ENCODE assay signal across 16 mouse cellular contexts in genomic region chr3:122684832-122685231, GRCm38 (mm10). TPM values are rescaled to one million over a fixed set of nuclear protein-coding genes. Genes with fewer than 3 reads are reported as not detected.
A peak's percentile ranks its signal among the peaks of the same experiment; 100 is the strongest.
DNase-seq lines count a peak whose midpoint lies in the region; ATAC-seq and TF ChIP-seq lines count a peak whose summit lies in the region.
"Had no signal": no experiment of that assay in that cellular context is flagged by ENCODE, and none has a peak within 500 bp of the region (broad histone marks: within the 10 kb centered on the region; RNA-seq: fewer than 3 reads in every experiment).

No protein-coding gene starts in this region.

- no peaks in the 10 kb centered on the region for H3K36me3 ChIP-seq in heart, embryonic 13.5 days
- H3K36me3 ChIP-seq in heart, embryonic 11.5 days (ENCODE audit: control insufficient read depth, insufficient read depth, low read length), result no peaks in the 10 kb centered on the region
- H3K36me3 ChIP-seq in liver, adult 2 months (ENCODE audit: control insufficient read depth, insufficient read depth, low read length), result no peaks in the 10 kb centered on the region
- no peaks in the 10 kb centered on the region for H3K36me3 ChIP-seq in liver, postnatal 0 days (replicated peaks; ENCODE audit: insufficient read depth, low read length)
- H3K36me3 ChIP-seq: embryonic facial prominence, embryonic 15.5 days; limb, embryonic 10.5 days; liver, embryonic 13.5 days; midbrain, embryonic 10.5 days had no signal

- TF ChIP-seq POLR2A in liver, adult 2 months (IDR thresholded peaks at IDR 0.05; ENCODE audit: extremely low read depth, insufficient read depth, low read length), result no peak

- no peaks in the 10 kb centered on the region for H3K27me3 ChIP-seq in heart, embryonic 13.5 days (replicated peaks)
- H3K27me3 ChIP-seq in heart, embryonic 11.5 days (ENCODE audit: control insufficient read depth, insufficient read depth, low read length), result no peaks in the 10 kb centered on the region
- H3K27me3 ChIP-seq in liver, adult 2 months (ENCODE audit: control insufficient read depth, insufficient read depth, low read length), result no peaks in the 10 kb centered on the region
- H3K27me3 ChIP-seq in liver, postnatal 0 days (ENCODE audit: insufficient read depth, low read length), result no peaks in the 10 kb centered on the region
- H3K27me3 ChIP-seq: embryonic facial prominence, embryonic 15.5 days; liver, embryonic 13.5 days had no signal

- no peak overlapping the region for H3K4me2 ChIP-seq in heart, embryonic 13.5 days
- no peak overlapping the region for H3K4me2 ChIP-seq in heart, embryonic 11.5 days
- H3K4me2 ChIP-seq in liver, postnatal 0 days (ENCODE audit: low read depth, low read length), result no peak overlapping the region
- H3K4me2 ChIP-seq: embryonic facial prominence, embryonic 15.5 days; hindbrain, embryonic 14.5 days; liver, embryonic 13.5 days had no signal

- no peak overlapping the region for H3K9ac ChIP-seq in heart, embryonic 13.5 days
- H3K9ac ChIP-seq in heart, embryonic 11.5 days (ENCODE audit: low read depth, low read length), result no peak overlapping the region
- H3K9ac ChIP-seq in liver, adult 2 months (ENCODE audit: low read depth, low read length), result no peak overlapping the region
- no peak overlapping the region for H3K9ac ChIP-seq in liver, postnatal 0 days (replicated peaks)
- H3K9ac ChIP-seq: embryonic facial prominence, embryonic 15.5 days; hindbrain, embryonic 14.5 days; liver, embryonic 13.5 days had no signal

- WGBS in heart, embryonic 13.5 days, result 56% methylated on average over 7 of the region's 7 CpGs
- WGBS in heart, embryonic 11.5 days (ENCODE audit: insufficient replicate concordance), result 67% methylated on average over 7 of the region's 7 CpGs
- WGBS in liver, adult 2 months, result 61% methylated on average over 7 of the region's 7 CpGs
- 76% methylated on average over 7 of the region's 7 CpGs for WGBS in liver, postnatal 0 days (ENCODE audit: insufficient replicate concordance)

- no peak overlapping the region for H3K4me3 ChIP-seq in heart, embryonic 13.5 days
- H3K4me3 ChIP-seq in heart, embryonic 11.5 days (ENCODE audit: low read depth, low read length), result no peak overlapping the region
- H3K4me3 ChIP-seq in liver, adult 2 months (ENCODE audit: insufficient read depth, low read depth, low read length), result no peak overlapping the region
- no peak overlapping the region for H3K4me3 ChIP-seq in liver, postnatal 0 days (ENCODE audit: low read depth, low read length)
- H3K4me3 ChIP-seq: embryonic facial prominence, embryonic 15.5 days; limb, embryonic 10.5 days; liver, embryonic 13.5 days; midbrain, embryonic 10.5 days had no signal

- no peaks in the 10 kb centered on the region for H3K79me2 ChIP-seq in liver, adult 2 months (ENCODE audit: control insufficient read depth, insufficient read depth, low read length)

- H3K27ac ChIP-seq in heart, embryonic 13.5 days (replicated peaks), result peak overlapping the region; percentile 45
- H3K27ac ChIP-seq in heart, embryonic 11.5 days (ENCODE audit: low read depth, low read length), result no peak overlapping the region
- no peak overlapping the region for H3K27ac ChIP-seq in liver, adult 2 months (replicated peaks; ENCODE audit: insufficient read depth, low read depth, low read length)
- H3K27ac ChIP-seq in liver, postnatal 0 days (ENCODE audit: low read depth), result no peak overlapping the region
- H3K27ac ChIP-seq: embryonic facial prominence, embryonic 15.5 days; hindbrain, embryonic 14.5 days; limb, embryonic 10.5 days; liver, embryonic 13.5 days; midbrain, embryonic 10.5 days had no signal

- no peak for TF ChIP-seq EP300 in liver, postnatal 0 days (IDR thresholded peaks at IDR 0.05; ENCODE audit: low read depth)

- no peak for ATAC-seq in heart, embryonic 13.5 days (ENCODE audit: extremely low read depth, insufficient number of reproducible peaks, low FRiP score, low TSS enrichment)
- no peak for ATAC-seq in heart, embryonic 11.5 days (replicated peaks; ENCODE audit: insufficient number of reproducible peaks, low FRiP score, low TSS enrichment)
- ATAC-seq in liver, postnatal 0 days, result no peak

- peak; percentile 45 for DNase-seq in liver, adult 2 months (ENCODE audit: extremely low read depth, low read depth, low spot score)
- DNase-seq in liver, postnatal 0 days, result no peak
- DNase-seq in NIH3T3 (ENCODE audit: low read depth), result peak; percentile 71
- peak; percentile 7 for DNase-seq in lung, postnatal 36 days
- no peak for DNase-seq in layer of hippocampus, adult 9-10 months (ENCODE audit: low spot score)
- no peak for DNase-seq in layer of hippocampus, postnatal 10 days (ENCODE audit: low spot score in 2 of 2)
- DNase-seq: cerebellum, adult 18-20 months; liver, embryonic 13.5 days; right cerebral cortex, postnatal 4 days; thymus, postnatal 14 days had no signal

- H3K9me3 ChIP-seq in heart, embryonic 13.5 days, result no peaks in the 10 kb centered on the region
- no peaks in the 10 kb centered on the region for H3K9me3 ChIP-seq in heart, embryonic 11.5 days (replicated peaks; ENCODE audit: control insufficient read depth, low read length)
- no peaks in the 10 kb centered on the region for H3K9me3 ChIP-seq in liver, postnatal 0 days (ENCODE audit: low read length)
- H3K9me3 ChIP-seq: embryonic facial prominence, embryonic 15.5 days; limb, embryonic 10.5 days; liver, embryonic 13.5 days; midbrain, embryonic 10.5 days had no signal

- H3K4me1 ChIP-seq in heart, embryonic 13.5 days, result peaks cover 6% of the 10 kb centered on the region; the same call in 1 of the 2 replicates
- no peaks in the 10 kb centered on the region for H3K4me1 ChIP-seq in heart, embryonic 11.5 days (ENCODE audit: control insufficient read depth, insufficient read depth, low read length)
- H3K4me1 ChIP-seq in liver, adult 2 months (ENCODE audit: control insufficient read depth, insufficient read depth, low read length), result no peaks in the 10 kb centered on the region
- no peaks in the 10 kb centered on the region for H3K4me1 ChIP-seq in liver, postnatal 0 days (ENCODE audit: insufficient read depth)
- H3K4me1 ChIP-seq: embryonic facial prominence, embryonic 15.5 days; limb, embryonic 10.5 days; liver, embryonic 13.5 days; midbrain, embryonic 10.5 days had no signal

- TF ChIP-seq CTCF in liver, adult 2 months (IDR thresholded peaks at IDR 0.05; ENCODE audit: low read depth, low read length), result no peak
- no peak for TF ChIP-seq CTCF in liver, postnatal 0 days (IDR thresholded peaks at IDR 0.05; ENCODE audit: low read depth)

RNA-seq across cellular contexts. Expression of gene Pde5a, which starts 43.9 kb away (rescaled TPM):
- polyA plus RNA-seq in heart, embryonic 13.5 days (2015; fragmentation: Nextera tagmentation; extraction: Ambion mirVana), result 3.0 and 3.2 TPM in 2 replicates
- 3.1 and 4.5 TPM in 2 replicates for polyA plus RNA-seq in heart, embryonic 11.5 days (2014; fragmentation: Nextera tagmentation; extraction: Ambion mirVana)
- total RNA-seq in liver, adult 2 months (2014; rRNA removed), result 0.83 and 1.3 TPM in 2 replicates
- 0.14 and 0.15 TPM in 2 replicates for polyA plus RNA-seq in liver, adult 2 months (2012; rRNA removed)
- polyA plus RNA-seq in liver, postnatal 0 days (2015; fragmentation: Nextera tagmentation; extraction: Ambion mirVana), result 1.5 TPM in 2 replicates
- total RNA-seq in layer of hippocampus, postnatal 10 days (2021), result 10 to 100 TPM; 10.4 to 12.7 TPM

Comparison
In these comparisons a context has a peak if more than half of its experiments do, and no peak if none do; other contexts are left out.
1. DNase-seq: peak in liver, adult 2 months (single experiment), NIH3T3 (single experiment) and lung, postnatal 36 days (single experiment); none in liver, postnatal 0 days (single experiment), layer of hippocampus, adult 9-10 months (single experiment) and layer of hippocampus, postnatal 10 days (0 of 2).